Mouse (Mus musculus) midbrain, embryonic 10.5 days (tissue): Measurements from ENCODE around the gene Frmd6. TPM values are rescaled to one million over a fixed set of nuclear protein-coding genes. Genes with fewer than 3 reads are reported as not detected.
A peak's percentile ranks its signal among the peaks of the same experiment; 100 is the strongest.

Experiments
- DNase-seq: peaks from one replicate; pipeline ENCODE4 v3.0.0-alpha.2; 2017; ENCODE audit warnings: low spot score
- H3K27ac ChIP-seq: fragments of 300-500 bp; sonication (generic); replicated peaks from 2 replicates; pipeline ENCODE4 v1.5.1; 2016; ENCODE audit warnings: mild to moderate bottlenecking
- H3K27me3 ChIP-seq: fragments of 300-500 bp; sonication (generic); 2 replicates; pipeline ENCODE4 v1.6.1; 2016; ENCODE audit warnings: low read depth, mild to moderate bottlenecking; ENCODE audit not compliant: poor library complexity, severe bottlenecking
- H3K36me3 ChIP-seq: fragments of 300-500 bp; sonication (generic); 2 replicates; pipeline ENCODE4 v1.6.1; 2016; ENCODE audit warnings: mild to moderate bottlenecking, moderate library complexity
- H3K4me1 ChIP-seq: fragments of 300-500 bp; sonication (generic); 2 replicates; pipeline ENCODE4 v1.6.1; 2016
- H3K4me3 ChIP-seq: fragments of 300-500 bp; sonication (generic); 2 replicates; pipeline ENCODE4 v1.5.1; 2016; ENCODE audit warnings: mild to moderate bottlenecking, moderate library complexity
- H3K9me3 ChIP-seq: fragments of 300-500 bp; sonication (generic); replicated peaks from 2 replicates; pipeline ENCODE4 v1.6.1; 2016; ENCODE audit warnings: mild to moderate bottlenecking
- WGBS: fragments of 180-500 bp; shearing (Covaris S2); methylation state at CpG from one replicate; pipeline ENCODE4 v1.1.7; 2016; 5-methylcytosine and 5-hydroxymethylcytosine counted together
- polyA plus RNA-seq: library from polyadenylated mRNA; unstranded; fragments of >200 nt; fragmentation: Nextera tagmentation; extraction: Ambion mirVana; gene quantifications from 2 replicates; pipeline ENCODE4 v1.2.1, GENCODE M21; 2016

The Frmd6 gene
- polyA plus RNA-seq, 1 experiment from 2014 or later = 18.0 TPM

DNA sequence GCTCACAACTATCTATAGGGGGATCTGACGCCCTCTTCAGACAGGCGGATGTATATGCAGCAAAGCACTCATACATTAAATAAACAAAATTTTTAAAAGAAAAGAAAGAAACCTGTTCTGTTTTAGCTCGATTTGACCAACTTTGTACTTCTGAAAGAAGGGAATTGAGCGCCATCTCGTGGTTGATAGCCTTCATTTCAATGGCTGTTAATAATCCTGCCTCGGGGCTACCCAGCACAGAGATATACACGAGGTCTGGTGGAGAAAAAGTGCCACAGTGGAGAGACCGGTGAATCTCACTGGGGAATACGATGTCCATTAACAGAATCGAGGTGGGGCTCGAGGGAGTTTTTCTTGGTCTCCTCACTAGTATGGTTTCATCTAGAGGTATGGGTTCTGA, 89.1 kb downstream of the Frmd6 start:
- Histone ChIP-seq H3K36me3 (no peaks in the 10 kb centered on the region), H3K4me1 (peaks cover 16% of the 10 kb centered on the region), H3K27me3 (0 out of 2 replicates have a peak, but pooled peaks cover 3% of the 10 kb centered on the region), H3K9me3 (no peaks in the 10 kb centered on the region), H3K27ac (no peak overlapping the region), H3K4me3 (no peak overlapping the region)
- WGBS = 62% methylated on average over 11 of the region's 11 CpGs
- DNase-seq = peak; percentile 35

- DNase-seq = no peak
- H3K4me3 ChIP-seq = no peak overlapping the region
- 89% methylated on average over 4 of the region's 4 CpGs for WGBS
- H3K27me3 ChIP-seq = no peaks in the 10 kb centered on the region
- H3K27ac ChIP-seq = no peak overlapping the region
- no peaks in the 10 kb centered on the region for H3K4me1 ChIP-seq
- no peaks in the 10 kb centered on the region for H3K36me3 ChIP-seq
- H3K9me3 ChIP-seq = 0 out of 2 replicates have a peak, but pooled peaks cover 2% of the 10 kb centered on the region
Measured at GRCm38 (mm10) chr12:70929781-70930180, 104.5 kb downstream of the Frmd6 start.

DNA sequence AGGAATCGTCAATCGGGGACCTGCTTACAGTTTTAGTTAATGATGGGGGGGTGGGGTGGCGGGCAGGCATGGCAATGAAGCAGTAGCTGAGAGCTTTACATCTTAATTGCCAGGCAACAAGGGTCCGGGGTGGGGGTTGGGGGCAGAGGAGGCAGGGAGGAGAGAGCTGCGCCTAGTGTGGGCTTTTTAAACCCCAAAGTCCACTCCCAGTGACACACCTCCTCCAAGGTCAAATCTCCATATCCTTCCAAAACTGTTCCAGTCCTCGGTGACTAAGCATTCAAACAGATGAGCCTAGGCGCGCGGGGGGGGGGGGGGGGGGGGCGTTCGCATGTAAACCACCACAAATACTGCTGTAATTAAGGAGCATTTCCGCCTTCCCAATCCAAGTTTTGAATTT, 111.8 kb downstream of the Frmd6 start:
- 41% methylated on average over 8 of the region's 12 CpGs for WGBS
- H3K4me3 ChIP-seq = peak overlapping the region; percentile 90
- peaks cover 13% of the 10 kb centered on the region for H3K4me1 ChIP-seq
- H3K27me3 ChIP-seq = no peaks in the 10 kb centered on the region
- no peaks in the 10 kb centered on the region for H3K9me3 ChIP-seq
- peak overlapping the region; percentile 92 for H3K27ac ChIP-seq
- no peak for DNase-seq
- H3K36me3 ChIP-seq = peaks cover 15% of the 10 kb centered on the region

DNA sequence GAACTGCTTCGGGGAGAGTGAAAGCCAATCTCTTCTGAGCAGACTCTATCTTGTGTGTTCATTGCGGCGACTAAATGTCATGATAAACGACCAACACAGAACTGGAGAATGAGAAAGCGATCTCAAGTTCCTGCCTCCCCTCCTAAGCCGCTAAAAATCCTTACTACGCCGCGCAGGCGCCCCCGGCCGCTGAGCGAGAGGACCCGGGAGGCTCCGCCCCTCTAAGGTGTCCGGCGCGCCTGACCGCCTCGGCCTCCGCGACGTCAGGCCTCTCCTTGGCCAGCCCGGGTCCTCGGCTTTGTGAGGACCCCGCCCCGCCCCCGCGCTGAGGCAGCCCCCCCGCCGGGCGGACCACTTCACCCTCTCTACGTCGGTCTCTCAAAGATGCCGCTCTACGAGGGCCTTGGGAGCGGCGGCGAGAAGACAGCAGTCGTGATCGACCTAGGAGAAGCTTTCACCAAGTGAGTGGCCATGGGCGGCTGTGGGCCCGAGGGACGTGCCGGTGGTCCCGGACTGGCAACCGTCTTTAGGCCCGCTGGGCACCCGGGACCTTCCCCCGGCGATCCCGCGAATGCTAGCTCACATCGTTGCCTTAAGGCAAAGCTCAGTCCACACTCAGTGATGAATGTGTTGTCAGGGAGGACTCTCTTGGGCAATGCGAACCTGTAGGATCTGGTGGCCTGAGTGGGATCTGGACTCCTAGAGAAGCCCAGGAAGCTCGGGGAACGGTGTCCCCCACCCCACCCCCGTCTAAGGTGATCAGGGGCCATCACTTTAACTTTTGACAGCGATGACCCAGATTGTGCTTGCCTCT, 112.5 kb downstream of the Frmd6 start, which contains the start of gene Actr10:
Gene Actr10 (plus strand): TSS at position 287 of the 814 bp plus-strand sequence.
- Histone ChIP-seq H3K9me3 (no peaks in the 10 kb centered on the region), H3K27ac (peak within 1 kb of the TSS; percentile 92), H3K36me3 (peaks cover 22% of the 10 kb centered on the region), H3K27me3 (no peaks in the 10 kb centered on the region), H3K4me3 (peak within 1 kb of the TSS; percentile 90), H3K4me1 (peaks cover 13% of the 10 kb centered on the region)
- WGBS = under 1% methylated on average over 59 of the region's 59 CpGs
- DNase-seq = peak; percentile 94

GRCm38 (mm10) chr12:70940806-70941205, 115.5 kb downstream of the Frmd6 start:
- no peak for DNase-seq
- H3K9me3 ChIP-seq = no peaks in the 10 kb centered on the region
- H3K4me3 ChIP-seq = no peak overlapping the region
- no peak overlapping the region for H3K27ac ChIP-seq
- peaks cover 13% of the 10 kb centered on the region for H3K4me1 ChIP-seq
- 98% methylated on average over 7 of the region's 7 CpGs for WGBS
- no peaks in the 10 kb centered on the region for H3K27me3 ChIP-seq
- peaks cover 50% of the 10 kb centered on the region for H3K36me3 ChIP-seq

- no peak for DNase-seq
- peaks cover 80% of the 10 kb centered on the region for H3K36me3 ChIP-seq
- H3K27ac ChIP-seq = no peak overlapping the region
- no peaks in the 10 kb centered on the region for H3K4me1 ChIP-seq
- no peaks in the 10 kb centered on the region for H3K9me3 ChIP-seq
- H3K27me3 ChIP-seq = no peaks in the 10 kb centered on the region
- H3K4me3 ChIP-seq = no peak overlapping the region
- WGBS = 96% methylated on average over 5 of the region's 5 CpGs
Measured at GRCm38 (mm10) chr12:70944181-70944580, 118.9 kb downstream of the Frmd6 start.

GRCm38 (mm10) chr12:70946585-70947256, 121.4 kb downstream of the Frmd6 start:
- no peak for DNase-seq
- no peaks in the 10 kb centered on the region for H3K27me3 ChIP-seq
- 95% methylated on average over 10 of the region's 10 CpGs for WGBS
- H3K36me3 ChIP-seq = peaks cover 93% of the 10 kb centered on the region
- no peaks in the 10 kb centered on the region for H3K4me1 ChIP-seq
- H3K4me3 ChIP-seq = no peak overlapping the region
- no peaks in the 10 kb centered on the region for H3K9me3 ChIP-seq
- H3K27ac ChIP-seq = no peak overlapping the region

Other genes starting within 250 kb of the Frmd6 start
- gene Actr10, start 112.3 kb downstream of the Frmd6 start, polyA plus RNA-seq = 225 and 228 TPM in 2 replicates
- gene Psma3, start 149.1 kb downstream of the Frmd6 start, polyA plus RNA-seq = 620 and 680 TPM in 2 replicates
- gene Arid4a, start 190.5 kb downstream of the Frmd6 start, polyA plus RNA-seq = 25.5 and 26.6 TPM in 2 replicates